11 mouse cellular contexts compared by ENCODE assay signal in genomic region chr19:28836116-28836515, GRCm38 (mm10). TPM values are rescaled to one million over a fixed set of nuclear protein-coding genes. Genes with fewer than 3 reads are reported as not detected.
A peak's percentile ranks its signal among the peaks of the same experiment; 100 is the strongest.
DNase-seq lines count a peak whose midpoint lies in the region; ATAC-seq and TF ChIP-seq lines count a peak whose summit lies in the region.
"Had no signal": no experiment of that assay in that cellular context is flagged by ENCODE, and none has a peak within 500 bp of the region (broad histone marks: within the 10 kb centered on the region; RNA-seq: fewer than 3 reads in every experiment).

No protein-coding gene starts in this region.

- no peak overlapping the region for H3K4me3 ChIP-seq in limb, embryonic 12.5 days (replicated peaks)
- H3K4me3 ChIP-seq in limb, embryonic 10.5 days = no peak overlapping the region
- H3K4me3 ChIP-seq in midbrain, postnatal 0 days (ENCODE audit: low read depth, low read length) = peak overlapping the region; percentile 64

- no peaks in the 10 kb centered on the region for H3K9me3 ChIP-seq in limb, embryonic 12.5 days
- H3K9me3 ChIP-seq in limb, embryonic 10.5 days (replicated peaks) = no peaks in the 10 kb centered on the region
- H3K9me3 ChIP-seq in midbrain, postnatal 0 days (ENCODE audit: low read length) = no peaks in the 10 kb centered on the region
- H3K9me3 ChIP-seq: embryonic facial prominence, embryonic 12.5 days had no signal

- H3K27ac ChIP-seq in limb, embryonic 12.5 days = no peak overlapping the region
- H3K27ac ChIP-seq in limb, embryonic 10.5 days = no peak overlapping the region
- no peak overlapping the region for H3K27ac ChIP-seq in midbrain, postnatal 0 days (ENCODE audit: low read depth, low read length)
- H3K27ac ChIP-seq: embryonic facial prominence, embryonic 12.5 days had no signal

- peaks cover 40% of the 10 kb centered on the region for H3K27me3 ChIP-seq in limb, embryonic 12.5 days
- H3K27me3 ChIP-seq in limb, embryonic 10.5 days (ENCODE audit: low read depth, poor library complexity, severe bottlenecking) = peaks cover 43% of the 10 kb centered on the region
- no peaks in the 10 kb centered on the region for H3K27me3 ChIP-seq in midbrain, postnatal 0 days (ENCODE audit: insufficient read depth, low read length)

- no peaks in the 10 kb centered on the region for H3K36me3 ChIP-seq in limb, embryonic 12.5 days
- no peaks in the 10 kb centered on the region for H3K36me3 ChIP-seq in limb, embryonic 10.5 days
- no peaks in the 10 kb centered on the region for H3K36me3 ChIP-seq in midbrain, postnatal 0 days (ENCODE audit: insufficient read depth, low read length)
- H3K36me3 ChIP-seq: embryonic facial prominence, embryonic 12.5 days had no signal

- H3K4me1 ChIP-seq in limb, embryonic 12.5 days (replicated peaks) = peaks cover 7% of the 10 kb centered on the region
- H3K4me1 ChIP-seq in limb, embryonic 10.5 days = peaks cover 14% of the 10 kb centered on the region
- no peaks in the 10 kb centered on the region; the same call in 1 of the 2 replicates for H3K4me1 ChIP-seq in midbrain, postnatal 0 days (ENCODE audit: insufficient read depth, low read length)

- no peak overlapping the region for H3K9ac ChIP-seq in limb, embryonic 12.5 days (replicated peaks)
- peak overlapping the region; percentile 78; the same call in 1 of the 2 replicates for H3K9ac ChIP-seq in midbrain, postnatal 0 days (replicated peaks; ENCODE audit: low read length, poor library complexity, severe bottlenecking)
- H3K9ac ChIP-seq: embryonic facial prominence, embryonic 12.5 days had no signal

- intact Hi-C loops in left cerebral cortex, postnatal 10 days (cut with DNase I) = loop anchor here (5.0 kb wide), 1 partner anchor 46 kb away; no protein-coding TSS in a partner anchor

- no peak for TF ChIP-seq CTCF in midbrain, postnatal 0 days (IDR thresholded peaks at IDR 0.05)

- WGBS in limb, embryonic 12.5 days = 56% methylated on average over 3 of the region's 3 CpGs
- WGBS in limb, embryonic 10.5 days = 63% methylated on average over 3 of the region's 3 CpGs
- 54% methylated on average over 3 of the region's 3 CpGs for WGBS in midbrain, postnatal 0 days

- 0 out of 2 replicates have a peak overlapping the region, but pooled peaks have one; percentile 97 for H3K4me2 ChIP-seq in limb, embryonic 12.5 days
- H3K4me2 ChIP-seq in midbrain, postnatal 0 days (ENCODE audit: low read depth, low read length, poor library complexity, severe bottlenecking) = peak overlapping the region; percentile 76

- DNase-seq in cerebellum, adult 18-20 months = peak; percentile 10 to 16
- no peak for DNase-seq in cerebellum, postnatal 36 days
- no peak for DNase-seq in limb, embryonic 10.5 days (ENCODE audit: low spot score)
- DNase-seq in kidney, adult 18-20 months = peak; percentile 67
- DNase-seq in midbrain, postnatal 0 days (ENCODE audit: low spot score) = no peak
- DNase-seq in gastrocnemius, postnatal 25 days = no peak
- no peak for DNase-seq in left cerebral cortex, postnatal 10 days (ENCODE audit: extremely low spot score in 1 of 2, low spot score in 2 of 2)
- DNase-seq: adrenal gland, postnatal 36 days had no signal

- ATAC-seq in limb, embryonic 12.5 days (ENCODE audit: insufficient number of reproducible peaks, insufficient read depth, low FRiP score, low TSS enrichment, low read depth) = no peak
- no peak for ATAC-seq in midbrain, postnatal 0 days (ENCODE audit: low FRiP score)

RNA-seq across cellular contexts. Expression of gene Slc1a1, which starts 1.3 kb away (rescaled TPM):
- polyA plus RNA-seq in limb, embryonic 12.5 days (2016; fragmentation: Nextera tagmentation; extraction: Ambion mirVana) = 0.34 and 0.67 TPM in 2 replicates
- polyA plus RNA-seq in limb, embryonic 10.5 days (2016; fragmentation: Nextera tagmentation; extraction: Ambion mirVana) = 0.13 and 0.15 TPM in 2 replicates
- 85.3 and 87.3 TPM in 2 replicates for total RNA-seq in midbrain, postnatal 0 days (2014; rRNA removed)
- polyA plus RNA-seq in midbrain, postnatal 0 days (2015; fragmentation: Nextera tagmentation; extraction: Ambion mirVana) = 50.6 and 51.7 TPM in 2 replicates
- 1 to 10 TPM; 1.5 to 3.6 TPM for total RNA-seq in gastrocnemius, postnatal 25 days (2021)
- 100 to 1,000 TPM; 102 TPM for total RNA-seq in left cerebral cortex, postnatal 10 days (2021)
- total RNA-seq: megakaryocyte, adult 5-6 weeks had no signal

Comparison
In these comparisons a context has a peak if more than half of its experiments do, and no peak if none do; other contexts are left out.
1. DNase-seq: peak in cerebellum, adult 18-20 months (2 of 2) and kidney, adult 18-20 months (single experiment); none in cerebellum, postnatal 36 days (0 of 2), limb, embryonic 10.5 days (single experiment), midbrain, postnatal 0 days (single experiment), gastrocnemius, postnatal 25 days (single experiment) and left cerebral cortex, postnatal 10 days (0 of 2).
2. RNA of gene Slc1a1, which starts 1.3 kb away (total RNA-seq): 102 TPM in left cerebral cortex, postnatal 10 days and 85.3 to 87.3 TPM in midbrain, postnatal 0 days; 1.5 to 3.6 TPM in gastrocnemius, postnatal 25 days; every median in the first group is over 10 times any median in the second.